Comparison of ENCODE assay signal across 8 mouse cellular contexts in the genomic region with DNA sequence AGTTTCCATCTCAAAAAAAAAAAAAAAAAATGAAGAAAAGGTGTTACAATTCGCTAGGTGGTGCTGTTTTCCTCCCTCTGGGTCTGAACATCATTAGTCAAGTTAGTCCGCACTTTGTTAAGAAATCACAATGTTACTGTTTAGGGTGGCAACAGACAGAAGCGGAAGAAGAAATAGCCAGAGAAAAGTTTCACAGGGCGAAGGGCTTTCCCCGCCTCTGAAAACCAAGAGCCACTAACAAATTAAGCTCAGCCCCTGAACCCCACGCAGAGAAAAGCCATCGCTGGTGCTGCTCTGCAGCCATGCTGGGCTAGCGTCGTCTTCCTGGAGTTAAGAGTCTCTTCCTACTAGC. TPM values are rescaled to one million over a fixed set of nuclear protein-coding genes. Genes with fewer than 3 reads are reported as not detected.
A peak's percentile ranks its signal among the peaks of the same experiment; 100 is the strongest.
DNase-seq lines count a peak whose midpoint lies in the region; ATAC-seq and TF ChIP-seq lines count a peak whose summit lies in the region.

No protein-coding gene starts in this region.

- TF ChIP-seq CTCF in testis, adult 2 months (IDR thresholded peaks at IDR 0.05; ENCODE audit: control insufficient read depth, insufficient read depth, insufficient replicate concordance, low read depth, low read length) = no peak

- no peak for ATAC-seq in forebrain, embryonic 12.5 days (ENCODE audit: low FRiP score)
- ATAC-seq in limb, embryonic 14.5 days (ENCODE audit: low FRiP score, low read depth) = peak; percentile 11; the same call in 1 of the 2 replicates
- no peak for ATAC-seq in midbrain, embryonic 16.5 days

- H3K9me3 ChIP-seq in forebrain, embryonic 12.5 days = no peaks in the 10 kb centered on the region
- H3K9me3 ChIP-seq in hindbrain, embryonic 10.5 days = no peaks in the 10 kb centered on the region
- H3K9me3 ChIP-seq in limb, embryonic 14.5 days (ENCODE audit: control insufficient read depth, low read length) = no peaks in the 10 kb centered on the region
- no peaks in the 10 kb centered on the region for H3K9me3 ChIP-seq in midbrain, embryonic 16.5 days (replicated peaks; ENCODE audit: control insufficient read depth, low read length, poor library complexity, severe bottlenecking)

- H3K36me3 ChIP-seq in forebrain, embryonic 12.5 days (replicated peaks) = no peaks in the 10 kb centered on the region
- no peaks in the 10 kb centered on the region for H3K36me3 ChIP-seq in hindbrain, embryonic 10.5 days
- H3K36me3 ChIP-seq in limb, embryonic 14.5 days (ENCODE audit: control insufficient read depth, insufficient read depth, low read length) = no peaks in the 10 kb centered on the region
- no peaks in the 10 kb centered on the region for H3K36me3 ChIP-seq in midbrain, embryonic 16.5 days (ENCODE audit: control insufficient read depth, insufficient read depth, low read length)
- no peaks in the 10 kb centered on the region for H3K36me3 ChIP-seq in testis, adult 2 months (ENCODE audit: control insufficient read depth, insufficient read depth, low read length)

- WGBS in forebrain, embryonic 12.5 days = 2% methylated on average over 9 of the region's 9 CpGs
- WGBS in hindbrain, embryonic 10.5 days = 3% methylated on average over 9 of the region's 9 CpGs
- 2% methylated on average over 9 of the region's 9 CpGs for WGBS in limb, embryonic 14.5 days
- 1% methylated on average over 9 of the region's 9 CpGs for WGBS in midbrain, embryonic 16.5 days

- no peak overlapping the region for H3K27ac ChIP-seq in forebrain, embryonic 12.5 days
- H3K27ac ChIP-seq in hindbrain, embryonic 10.5 days = peak overlapping the region; percentile 79
- H3K27ac ChIP-seq in limb, embryonic 14.5 days (replicated peaks; ENCODE audit: low read depth, low read length) = peak overlapping the region; percentile 16
- H3K27ac ChIP-seq in midbrain, embryonic 16.5 days (ENCODE audit: low read length) = no peak overlapping the region
- H3K27ac ChIP-seq in testis, adult 2 months (ENCODE audit: control insufficient read depth, insufficient read depth, low read depth, low read length) = no peak overlapping the region

- peak; percentile 48 to 73 for DNase-seq in cerebellum, postnatal 10 days
- DNase-seq in cerebellum, adult 11 months = no peak
- DNase-seq in adrenal gland, postnatal 36 days = peak; percentile 36 to 56
- peak; percentile 57 for DNase-seq in hindbrain, embryonic 10.5 days (ENCODE audit: low spot score)
- peak; percentile 63 for DNase-seq in limb, embryonic 14.5 days (ENCODE audit: low spot score)

- peak overlapping the region; percentile 44; the same call in 1 of the 2 replicates for H3K9ac ChIP-seq in forebrain, embryonic 12.5 days
- H3K9ac ChIP-seq in limb, embryonic 14.5 days (ENCODE audit: low read depth, low read length, severe bottlenecking) = peak overlapping the region; percentile 44; the same call in 1 of the 2 replicates
- H3K9ac ChIP-seq in midbrain, embryonic 16.5 days (ENCODE audit: low read depth, low read length) = no peak overlapping the region

- TF ChIP-seq POLR2A in limb, embryonic 14.5 days (IDR thresholded peaks at IDR 0.05; ENCODE audit: borderline replicate concordance, extremely low read depth, insufficient read depth, insufficient read length) = no peak
- no peak for TF ChIP-seq POLR2A in testis, adult 2 months (IDR thresholded peaks at IDR 0.05; ENCODE audit: control insufficient read depth, low read depth, low read length)

- H3K4me1 ChIP-seq in forebrain, embryonic 12.5 days = peaks cover 46% of the 10 kb centered on the region
- H3K4me1 ChIP-seq in hindbrain, embryonic 10.5 days (replicated peaks) = peaks cover 86% of the 10 kb centered on the region
- peaks cover 16% of the 10 kb centered on the region for H3K4me1 ChIP-seq in limb, embryonic 14.5 days (ENCODE audit: control insufficient read depth, insufficient read depth, low read length)
- peaks cover 16% of the 10 kb centered on the region for H3K4me1 ChIP-seq in midbrain, embryonic 16.5 days (ENCODE audit: control insufficient read depth, insufficient read depth, low read length)
- peaks cover 27% of the 10 kb centered on the region for H3K4me1 ChIP-seq in testis, adult 2 months (ENCODE audit: control insufficient read depth, insufficient read depth, low read length)

- peak overlapping the region; percentile 77 for H3K4me2 ChIP-seq in forebrain, embryonic 12.5 days
- peak overlapping the region; percentile 74 for H3K4me2 ChIP-seq in limb, embryonic 14.5 days (replicated peaks; ENCODE audit: low read depth, low read length, severe bottlenecking)
- H3K4me2 ChIP-seq in midbrain, embryonic 16.5 days (ENCODE audit: low read length) = peak overlapping the region; percentile 76

- H3K27me3 ChIP-seq in forebrain, embryonic 12.5 days = peaks cover 24% of the 10 kb centered on the region; the same call in 1 of the 2 replicates
- H3K27me3 ChIP-seq in hindbrain, embryonic 10.5 days (ENCODE audit: insufficient read depth, poor library complexity, severe bottlenecking) = peaks cover 33% of the 10 kb centered on the region
- no peaks in the 10 kb centered on the region for H3K27me3 ChIP-seq in limb, embryonic 14.5 days (ENCODE audit: control insufficient read depth, insufficient read depth, low read length)
- H3K27me3 ChIP-seq in midbrain, embryonic 16.5 days (ENCODE audit: control insufficient read depth, insufficient read depth, low read depth, low read length) = peaks cover 29% of the 10 kb centered on the region
- H3K27me3 ChIP-seq in testis, adult 2 months (ENCODE audit: control insufficient read depth, insufficient read depth, low read length) = no peaks in the 10 kb centered on the region

- peak overlapping the region; percentile 43 for H3K4me3 ChIP-seq in forebrain, embryonic 12.5 days (replicated peaks)
- peak overlapping the region; percentile 92 for H3K4me3 ChIP-seq in hindbrain, embryonic 10.5 days
- H3K4me3 ChIP-seq in limb, embryonic 14.5 days (replicated peaks; ENCODE audit: low read length) = peak overlapping the region; percentile 42
- H3K4me3 ChIP-seq in midbrain, embryonic 16.5 days (ENCODE audit: low read depth, low read length) = peak overlapping the region; percentile 35
- H3K4me3 ChIP-seq in testis, adult 2 months (ENCODE audit: control insufficient read depth, low read depth, low read length) = peak overlapping the region; percentile 46

RNA-seq across cellular contexts. Expression of gene Ezr, which starts 4.3 kb away (rescaled TPM):
- total RNA-seq in adrenal gland, postnatal 36 days (2021) = 10 to 100 TPM; 21.9 to 27.4 TPM
- polyA plus RNA-seq in forebrain, embryonic 12.5 days (2016; fragmentation: Nextera tagmentation; extraction: Ambion mirVana) = 115 and 122 TPM in 2 replicates
- 85.2 and 99.4 TPM in 2 replicates for polyA plus RNA-seq in hindbrain, embryonic 10.5 days (2016; fragmentation: Nextera tagmentation; extraction: Ambion mirVana)
- 26.5 and 39.2 TPM in 2 replicates for polyA plus RNA-seq in limb, embryonic 14.5 days (2012; rRNA removed)
- polyA plus RNA-seq in limb, embryonic 14.5 days (2014; fragmentation: Nextera tagmentation; extraction: Ambion mirVana) = 67.2 and 71.3 TPM in 2 replicates
- 31.9 and 36.8 TPM in 2 replicates for polyA plus RNA-seq in midbrain, embryonic 16.5 days (2015; fragmentation: Nextera tagmentation; extraction: Ambion mirVana)
- polyA plus RNA-seq in testis, adult 2 months (2012; rRNA removed) = 4.5 and 7.8 TPM in 2 replicates

Comparison
In these comparisons a context has a peak if more than half of its experiments do, and no peak if none do; other contexts are left out.
1. H3K27ac ChIP-seq: peak in hindbrain, embryonic 10.5 days (single experiment) and limb, embryonic 14.5 days (single experiment); none in forebrain, embryonic 12.5 days (single experiment), midbrain, embryonic 16.5 days (single experiment) and testis, adult 2 months (single experiment).
2. H3K4me3 ChIP-seq: peak in every context shown above with its lines; median percentile 92 in hindbrain, embryonic 10.5 days; 46 in testis, adult 2 months; 43 in forebrain, embryonic 12.5 days; 42 in limb, embryonic 14.5 days; 35 in midbrain, embryonic 16.5 days.
3. Peak in every context shown above with its lines, with median percentiles within 50 percentile points of each other: H3K4me2 ChIP-seq.